Mouse (Mus musculus) spleen, adult 12 weeks (tissue): Measurements from ENCODE around the gene Moxd1.

Source experiments
- DNase-seq: peaks from one replicate; pipeline ENCODE4 v3.0.0; 2022; ENCODE audit warnings: low spot score

Gene Moxd1

DNA sequence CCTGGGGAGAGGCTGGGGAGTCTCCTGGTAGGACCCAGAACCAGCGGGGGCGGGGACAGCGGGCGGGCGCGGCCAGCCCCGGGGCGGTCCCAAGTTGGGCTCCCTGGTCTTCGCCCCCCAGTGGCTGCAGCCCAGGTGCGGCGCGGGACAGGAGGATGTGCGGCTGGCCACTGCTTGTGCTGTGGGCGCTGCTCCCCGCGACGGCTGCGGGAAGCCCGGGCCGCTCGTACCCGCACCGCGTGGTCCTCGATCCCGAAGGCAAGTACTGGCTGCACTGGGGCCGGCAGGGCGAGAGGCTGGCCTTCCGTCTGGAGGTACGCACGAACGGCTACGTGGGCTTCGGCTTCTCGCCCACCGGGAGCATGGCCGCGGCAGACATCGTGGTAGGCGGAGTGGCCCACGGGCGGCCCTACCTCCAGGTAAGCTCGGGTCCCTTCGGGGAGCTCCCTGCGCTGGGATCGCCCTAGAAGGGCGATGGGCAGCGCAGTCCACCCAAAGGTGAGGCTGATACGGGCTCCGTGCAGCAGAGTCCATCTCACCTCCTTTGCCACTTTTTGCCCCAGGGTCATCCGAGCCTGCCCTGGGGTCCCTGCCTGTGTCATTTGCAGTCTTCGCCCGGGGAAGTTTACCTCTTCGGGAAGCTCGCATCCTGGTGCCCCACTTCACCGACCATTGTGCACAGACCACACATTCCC lies at the start of gene Moxd1:
Gene Moxd1 (plus strand): TSS at position 69 of the 695 bp plus-strand sequence.
- no peak for DNase-seq

DNA sequence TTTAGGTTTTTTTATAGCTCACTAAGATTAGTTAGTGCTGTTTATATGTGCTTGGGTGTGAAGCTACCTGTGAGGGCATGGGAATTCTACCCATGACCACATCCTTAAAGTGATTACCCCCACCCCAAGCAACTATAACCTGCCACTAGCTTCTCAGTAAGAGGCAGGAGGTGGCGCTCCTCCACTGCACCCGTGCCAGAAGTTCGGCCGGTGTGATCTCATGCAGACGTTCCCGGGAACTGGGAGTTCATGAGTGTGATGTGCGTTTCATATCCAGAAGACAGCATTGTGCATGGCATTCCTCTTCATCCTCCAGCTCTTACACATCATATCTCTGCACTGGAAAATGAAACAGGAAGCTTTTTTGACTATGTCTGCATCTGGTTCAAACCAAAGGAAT lies 32.9 kb upstream of the Moxd1 start:
- no peak for DNase-seq

DNA sequence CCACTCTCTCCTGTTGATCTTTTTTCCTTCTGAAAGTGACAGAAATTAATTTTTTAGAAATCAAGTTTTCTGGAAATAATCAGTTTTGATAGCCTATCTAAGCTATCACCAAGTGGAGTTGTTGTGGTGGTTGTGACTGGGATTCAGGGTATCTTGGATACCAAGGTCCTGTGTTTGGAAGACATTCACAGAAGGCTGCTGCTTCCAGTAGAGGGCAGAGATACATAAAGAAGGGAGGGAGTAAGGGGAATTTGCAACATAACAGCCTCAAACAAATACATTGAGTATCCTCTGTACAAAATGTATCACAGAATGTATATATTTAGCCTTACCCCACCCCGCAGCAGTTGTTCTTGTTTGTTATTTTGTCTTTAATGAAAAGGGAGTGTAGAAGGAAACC lies 31.3 kb upstream of the Moxd1 start:
- no peak for DNase-seq

DNA sequence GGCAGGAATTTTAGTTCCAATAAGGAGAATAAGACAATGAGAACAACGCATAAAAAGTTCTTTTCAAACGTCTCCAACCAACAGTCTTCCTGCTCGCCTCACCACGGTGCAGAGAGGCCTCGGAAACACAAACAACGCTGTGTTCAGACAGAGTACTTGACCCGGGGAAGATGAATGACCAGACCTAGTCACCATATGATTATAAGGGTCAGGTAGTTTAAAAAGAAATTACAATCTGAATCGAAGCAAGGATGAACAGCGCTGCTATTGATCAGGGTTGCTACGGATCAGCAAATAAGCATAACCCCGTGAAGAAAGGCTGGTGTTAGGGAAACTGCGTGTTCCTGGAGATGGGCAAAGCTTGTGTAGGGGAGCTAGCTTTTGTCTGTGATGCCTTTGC lies 24.0 kb upstream of the Moxd1 start:
- no peak for DNase-seq

GRCm38 (mm10) chr10:24200099-24200498 lies 23.2 kb upstream of the Moxd1 start:
- no peak for DNase-seq

GRCm38 (mm10) chr10:24210075-24210474 lies 13.2 kb upstream of the Moxd1 start:
- DNase-seq = no peak

DNA sequence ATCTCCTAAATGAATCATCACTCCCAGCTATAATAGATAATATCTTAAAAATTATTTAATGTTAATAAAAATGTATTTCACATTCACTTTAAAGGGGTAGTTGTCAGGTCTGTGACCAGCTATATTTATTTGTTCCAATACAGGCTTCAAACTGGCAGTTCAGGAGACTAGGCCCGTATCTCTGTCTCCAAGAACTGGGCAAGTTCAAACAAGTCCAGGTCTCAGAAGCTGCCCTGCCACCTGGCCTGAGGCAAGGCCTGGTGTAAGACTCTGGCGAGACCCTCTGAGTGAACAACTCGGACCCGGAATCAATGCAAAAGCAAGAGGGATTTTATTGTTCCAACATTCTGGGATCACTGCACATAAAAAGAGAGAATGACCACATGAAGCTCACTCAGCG lies 10.0 kb upstream of the Moxd1 start:
- no peak for DNase-seq

GRCm38 (mm10) chr10:24217558-24218268 lies 5.6 kb upstream of the Moxd1 start:
- no peak for DNase-seq

GRCm38 (mm10) chr10:24220931-24221330 lies 2.4 kb upstream of the Moxd1 start:
- DNase-seq = no peak

DNA sequence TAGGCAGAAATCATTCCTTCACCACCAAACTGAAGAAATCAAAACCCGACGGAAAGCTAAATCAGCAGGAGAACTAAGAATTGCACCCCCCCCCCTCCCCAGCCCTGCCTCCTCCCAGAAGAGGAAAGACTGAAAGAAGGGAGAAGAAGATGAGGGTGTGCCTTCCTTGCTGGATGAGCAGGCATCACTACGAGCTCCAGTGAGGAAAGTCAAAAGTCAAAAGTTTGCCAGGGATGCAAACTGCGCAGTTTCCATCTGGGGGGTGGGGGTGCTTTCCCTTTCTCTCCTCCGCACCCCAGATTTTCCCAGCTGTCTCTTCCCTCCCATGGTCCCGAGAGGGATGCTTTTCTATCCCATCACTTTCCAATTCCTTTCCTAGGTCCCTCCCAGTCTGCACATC lies 406 bp upstream of the Moxd1 start:
- DNase-seq = no peak

DNA sequence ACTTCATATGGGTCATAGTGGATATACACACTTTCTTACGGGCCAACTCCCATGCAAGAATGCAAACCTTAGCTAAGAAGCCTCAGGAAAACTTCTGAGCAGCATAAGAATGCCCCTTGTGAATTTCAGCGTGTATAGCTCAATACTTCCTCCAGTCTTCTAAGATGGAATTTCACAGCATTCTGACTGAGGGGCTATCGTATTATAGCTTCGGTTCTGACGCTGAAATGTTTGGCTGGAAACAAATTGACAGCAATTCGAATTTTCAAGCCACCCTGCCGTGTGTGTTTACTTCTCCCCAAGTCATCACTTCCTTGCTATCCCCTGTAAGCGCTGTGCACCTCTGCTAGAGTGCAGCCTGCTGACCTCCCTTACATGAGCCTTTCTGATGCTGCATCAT lies 1.3 kb downstream of the Moxd1 start:
- no peak for DNase-seq

DNA sequence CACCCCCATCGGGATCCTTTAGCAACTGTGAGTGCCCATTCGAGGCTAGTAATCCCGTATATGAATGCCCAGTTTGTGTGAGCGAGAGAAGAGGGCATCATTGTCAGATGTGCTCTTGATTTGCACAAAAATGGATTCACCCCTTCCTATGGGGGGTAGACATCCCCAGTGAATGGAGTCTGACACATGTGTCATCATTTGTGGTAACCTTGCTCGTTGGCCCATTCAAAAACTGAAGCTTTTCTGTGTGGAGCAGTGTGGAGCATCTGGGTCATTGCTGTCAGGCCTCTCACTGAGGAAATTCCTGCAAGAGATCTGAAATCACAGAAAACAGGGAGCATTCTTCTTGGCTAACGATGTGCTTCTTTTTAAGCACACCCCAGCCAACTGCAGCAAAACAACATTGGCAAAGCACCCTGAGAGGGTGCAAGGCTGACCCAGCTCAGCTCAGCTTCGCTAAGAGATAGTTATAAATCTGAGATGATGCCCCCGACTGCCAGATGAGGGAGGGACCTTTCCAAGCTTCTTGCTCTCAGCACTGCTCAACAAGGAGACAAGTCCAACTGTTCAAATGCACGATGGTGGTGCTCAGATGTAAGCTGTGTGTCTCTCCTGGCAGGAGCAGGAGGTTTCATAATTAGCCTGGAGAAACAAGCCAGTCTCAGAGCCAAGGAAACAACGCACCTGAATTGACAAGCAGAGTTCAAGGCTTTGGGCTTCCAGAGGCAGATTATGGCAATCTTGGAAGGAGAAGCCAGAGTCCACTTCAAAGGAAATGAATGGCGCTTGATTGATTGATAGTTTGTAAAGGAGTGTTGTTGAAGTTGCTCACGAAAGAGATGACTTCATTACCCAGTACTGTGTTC lies 5.2 kb downstream of the Moxd1 start:
- DNase-seq = no peak

DNA sequence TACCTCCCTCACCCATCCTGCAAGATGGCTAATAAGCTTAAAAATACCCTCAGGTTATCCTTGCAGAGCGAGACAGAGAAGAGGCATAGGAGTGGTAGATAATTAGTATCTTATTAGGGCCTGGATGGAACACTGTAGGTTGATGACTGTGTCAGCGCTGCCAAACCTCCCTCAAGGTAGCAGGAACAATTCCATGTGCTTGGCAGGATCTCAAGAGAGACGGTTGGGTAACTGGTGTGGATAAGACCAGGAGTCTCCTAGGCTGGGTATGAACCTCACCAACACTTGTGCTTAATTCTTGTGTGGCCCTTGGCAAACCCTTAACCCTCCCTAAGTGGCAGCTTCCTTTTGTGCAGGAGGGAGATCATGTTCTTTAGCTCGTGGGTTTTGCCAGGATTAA lies 9.0 kb downstream of the Moxd1 start:
- no peak for DNase-seq

GRCm38 (mm10) chr10:24235426-24236283 lies 12.3 kb downstream of the Moxd1 start:
- DNase-seq = no peak

- no peak for DNase-seq
Observed at GRCm38 (mm10) chr10:24246815-24247214, 23.5 kb downstream of the Moxd1 start.

- no peak for DNase-seq
Observed at GRCm38 (mm10) chr10:24248116-24248515, 24.8 kb downstream of the Moxd1 start.

DNA sequence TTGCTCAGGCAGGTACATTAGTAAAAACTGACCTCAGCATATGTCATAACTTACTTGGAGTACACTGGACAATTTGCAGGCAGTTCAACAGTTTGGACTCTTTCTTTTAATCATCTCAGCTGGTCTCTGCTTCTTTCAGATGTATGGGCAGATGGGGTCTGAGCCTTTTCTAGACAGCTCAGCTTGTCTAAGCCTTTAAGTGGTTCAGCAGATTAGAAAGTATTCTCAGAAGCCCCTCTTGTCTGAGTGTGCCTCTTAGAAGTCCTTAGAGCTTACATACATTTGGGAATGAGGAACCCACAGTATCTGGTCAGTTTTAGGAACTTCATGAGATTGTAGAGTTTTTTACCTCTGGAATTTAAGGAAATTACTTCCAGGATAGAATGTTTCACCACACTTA lies 28.3 kb downstream of the Moxd1 start:
- no peak for DNase-seq

DNA sequence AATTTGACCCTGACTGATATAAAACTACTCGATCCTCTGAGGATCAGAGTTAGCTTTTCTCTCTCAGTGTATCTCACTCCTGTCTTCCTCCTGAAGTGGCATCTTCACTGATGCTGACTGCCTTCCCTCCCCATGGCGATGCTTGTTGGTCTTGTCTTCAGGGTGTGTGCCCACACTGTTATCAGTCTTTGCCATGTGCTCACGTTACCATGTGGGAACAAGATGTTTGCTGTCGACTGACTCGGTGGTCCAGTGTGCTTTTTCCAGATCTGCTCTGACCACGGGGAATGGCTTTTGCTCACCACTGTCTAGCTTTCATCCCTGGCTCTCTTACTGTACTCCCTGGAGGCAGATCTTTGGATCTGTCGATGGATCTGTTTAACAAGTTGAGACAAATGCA lies 34.8 kb downstream of the Moxd1 start:
- no peak for DNase-seq

GRCm38 (mm10) chr10:24258885-24259284 lies 35.6 kb downstream of the Moxd1 start:
- DNase-seq = no peak

GRCm38 (mm10) chr10:24259794-24260590 lies 36.7 kb downstream of the Moxd1 start:
- no peak for DNase-seq

DNA sequence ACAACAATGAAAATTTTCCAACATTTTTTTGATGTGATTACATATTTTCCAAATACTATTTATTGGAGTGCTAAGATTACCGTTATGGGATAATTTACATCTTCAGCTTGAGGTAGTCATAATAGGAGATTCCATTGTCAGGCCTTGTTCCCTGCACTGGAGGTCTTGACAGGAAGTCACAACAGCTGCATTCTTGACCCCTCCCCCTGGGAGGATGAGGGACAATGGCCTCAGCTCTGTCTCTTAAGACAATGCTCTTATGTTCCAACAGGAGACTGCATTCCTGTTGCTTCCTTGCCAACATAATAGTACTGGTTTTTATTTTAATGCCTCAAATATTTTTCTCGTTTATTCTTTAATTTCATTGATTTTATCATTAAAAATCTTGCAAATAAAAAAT lies 44.2 kb downstream of the Moxd1 start:
- DNase-seq = no peak
